Mouse (Mus musculus) frontal cortex, postnatal 25 days (tissue): Measurements from ENCODE around the gene Lrrc14b.
A peak's percentile ranks its signal among the peaks of the same experiment; 100 is the strongest.

ENCODE experiments used
- DNase-seq, 2 experiments: peaks; one replicate each; pipeline ENCODE4 v3.0.0; 2022; ENCODE audit warnings: low spot score in 2 of 2

The Lrrc14b gene

DNA sequence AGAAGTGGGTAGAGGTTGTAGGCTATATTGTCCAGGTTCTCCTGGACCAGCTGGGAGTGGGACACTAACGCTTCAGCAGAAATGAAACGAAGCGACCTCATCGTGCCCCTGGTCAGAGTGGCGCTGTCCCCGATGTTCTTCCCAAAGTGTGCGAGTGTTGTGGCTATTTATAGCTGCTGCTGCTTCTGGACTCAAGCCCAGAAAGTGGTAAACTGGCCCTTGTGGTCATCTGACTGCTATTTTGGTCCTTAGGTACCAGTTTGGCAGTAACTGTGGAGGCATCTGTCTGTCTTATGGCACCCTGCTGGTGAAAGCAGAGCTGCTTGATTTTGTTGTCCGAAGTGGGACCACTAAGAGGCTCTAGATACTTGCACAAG, at the start of gene Lrrc14b:
Lrrc14b (minus strand) TSS at position 147 of the 377 bp plus-strand sequence.
- DNase-seq = no peak

DNA sequence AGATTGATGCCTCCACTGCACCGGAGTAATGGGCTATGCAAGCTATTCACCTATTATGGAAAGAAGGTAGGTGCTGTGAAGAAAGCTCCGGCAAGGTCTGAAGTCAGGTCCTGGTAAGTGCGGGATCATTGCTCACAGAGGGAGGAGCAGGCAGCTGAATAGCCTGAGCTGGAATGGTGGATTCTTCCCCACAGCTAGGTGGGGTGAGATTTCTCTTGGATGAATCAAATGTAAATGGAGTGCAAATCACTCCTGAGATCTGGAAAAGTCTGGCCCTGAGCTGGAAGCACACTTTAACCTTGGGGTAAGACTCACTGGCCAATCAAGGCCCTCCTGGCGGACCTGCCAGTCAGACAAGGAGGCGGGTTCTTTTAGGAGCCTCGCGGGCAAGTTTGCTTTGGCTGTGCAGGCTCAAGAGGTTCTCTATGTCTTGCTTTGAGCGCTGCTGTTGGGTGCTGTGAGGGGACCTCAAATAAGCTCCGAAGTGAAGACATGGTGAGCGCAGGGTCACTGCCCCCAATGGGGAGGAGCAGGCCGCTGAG, 35.6 kb upstream of the Lrrc14b start, which contains the start of gene Ftl1-ps1:
Ftl1-ps1 (plus strand) TSS at position 397 of the 542 bp plus-strand sequence.
- no peak for DNase-seq

DNA sequence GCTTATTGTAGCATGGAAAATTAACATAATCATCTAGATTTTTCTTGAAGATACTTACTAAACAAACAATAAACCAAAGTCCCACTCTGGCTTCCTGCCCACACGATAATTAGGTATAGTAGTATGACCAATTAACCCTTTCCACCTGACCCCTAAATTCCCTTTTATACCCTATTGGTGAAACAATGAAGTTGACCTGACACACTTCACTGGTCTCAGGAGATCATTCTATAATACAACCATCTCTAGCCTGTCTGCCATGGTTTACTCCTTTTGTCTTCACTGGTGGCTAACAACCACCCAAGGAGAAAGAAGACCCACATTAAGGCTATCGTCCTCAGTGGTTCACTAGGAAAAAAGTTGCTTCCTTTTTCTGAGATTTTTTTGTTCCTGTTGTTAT, 27.4 kb upstream of the Lrrc14b start:
- no peak for DNase-seq

DNA sequence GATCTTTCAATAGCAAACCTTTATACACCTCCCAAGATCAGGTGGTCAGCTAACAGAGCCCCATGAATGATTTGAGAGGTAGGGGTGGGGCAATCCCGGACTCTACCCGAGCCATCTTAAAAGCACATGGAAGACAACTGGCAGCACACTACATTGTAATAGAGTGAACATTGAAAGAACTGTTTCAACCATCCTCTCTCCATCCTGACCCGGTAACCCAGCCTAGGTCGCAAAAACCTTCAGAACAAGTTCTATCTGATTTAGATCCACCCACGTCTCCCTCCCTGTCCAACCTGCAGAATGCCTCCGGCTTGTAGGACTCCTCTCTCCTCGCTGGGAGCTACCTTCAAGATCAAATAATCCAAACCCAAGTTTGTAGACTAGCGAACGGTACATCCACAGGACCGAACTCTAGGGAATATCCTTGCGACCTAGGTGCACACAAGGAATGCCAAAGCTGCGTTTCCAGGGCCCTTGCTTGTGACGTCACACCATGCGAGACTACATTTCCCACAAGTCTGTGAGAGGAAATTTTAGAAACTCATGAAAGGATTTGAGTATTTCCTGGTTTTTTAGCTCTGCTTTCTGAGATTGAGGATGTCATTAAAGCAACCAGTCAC, 26.7 kb upstream of the Lrrc14b start, which contains the start of gene Zfp72:
Zfp72 (minus strand) TSS at position 466 of the 620 bp plus-strand sequence.
- peak; percentile 59 to 68 for DNase-seq

DNA sequence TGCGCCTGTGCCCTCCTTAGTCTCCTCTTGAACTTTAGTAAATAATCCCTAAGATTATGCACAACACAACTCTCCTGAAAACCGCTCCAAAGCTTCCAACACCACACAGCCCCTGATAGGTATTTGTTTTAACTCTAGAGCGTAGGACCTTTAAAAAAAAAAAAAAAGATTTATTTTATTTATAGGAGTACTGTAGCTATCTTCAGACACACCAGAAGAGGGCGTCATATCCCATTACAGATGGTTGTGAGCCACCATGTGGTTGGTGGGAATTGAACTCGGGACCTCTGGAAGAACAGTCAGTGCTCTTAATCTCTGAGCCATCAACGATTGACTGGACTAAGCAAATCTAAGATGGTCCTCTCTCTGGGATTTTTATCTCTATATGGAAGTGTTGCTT, 25.9 kb upstream of the Lrrc14b start:
- no peak for DNase-seq

DNA sequence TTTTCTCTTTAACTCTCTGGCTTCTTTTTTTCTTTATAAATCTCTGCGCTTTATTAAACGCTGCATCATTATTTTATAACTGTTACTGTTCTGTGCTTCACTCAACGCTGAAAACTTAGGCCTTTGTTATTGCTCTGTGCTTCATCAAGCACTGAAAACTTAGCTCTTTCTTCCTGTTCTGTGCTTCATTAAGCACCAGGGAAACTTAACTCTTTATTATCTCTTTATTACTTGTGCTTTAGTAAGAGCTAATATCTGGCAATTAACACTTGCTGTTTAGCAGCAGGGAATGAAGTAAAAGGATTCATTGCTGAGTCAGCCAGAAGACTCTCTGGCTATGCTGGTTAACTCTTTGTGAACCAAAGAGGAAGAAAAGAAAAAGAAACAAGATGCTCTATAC, 18.5 kb upstream of the Lrrc14b start:
- no peak for DNase-seq

DNA sequence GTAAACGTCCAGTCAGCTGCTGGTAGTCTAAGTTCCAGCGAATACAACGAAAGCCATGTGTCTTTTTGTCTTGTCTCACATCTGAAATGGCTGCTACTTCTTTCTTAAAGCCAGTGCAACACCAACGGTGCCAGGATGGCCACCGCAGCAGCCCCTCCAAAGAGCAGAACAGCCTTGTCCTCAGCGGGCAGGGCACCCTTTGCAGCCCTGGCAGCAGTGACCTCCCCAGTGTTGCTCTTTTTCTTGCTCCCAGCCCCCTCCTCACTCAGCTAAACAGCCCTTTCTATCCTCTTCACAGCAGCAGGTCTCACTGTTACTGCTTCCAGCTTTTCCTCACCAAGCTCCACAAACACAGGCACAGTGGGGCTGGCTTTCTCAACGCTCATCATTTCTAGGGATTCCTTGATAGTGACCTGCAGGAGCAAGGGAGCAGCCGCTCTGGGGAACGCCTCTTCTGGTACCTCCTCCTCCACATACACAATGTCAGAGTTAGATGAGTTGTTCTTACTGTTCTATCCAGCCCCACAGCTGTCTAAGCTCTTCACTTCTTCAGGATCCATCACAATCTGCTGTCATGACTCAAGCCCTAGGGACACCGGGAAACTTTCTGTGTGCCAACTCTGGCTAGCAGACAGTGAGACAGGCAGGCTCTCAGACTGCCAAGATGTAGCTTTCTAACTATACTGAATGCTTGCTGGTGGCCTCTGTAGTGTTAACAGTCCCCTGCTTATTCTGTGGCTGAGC, 17.9 kb upstream of the Lrrc14b start:
- no peak for DNase-seq

DNA sequence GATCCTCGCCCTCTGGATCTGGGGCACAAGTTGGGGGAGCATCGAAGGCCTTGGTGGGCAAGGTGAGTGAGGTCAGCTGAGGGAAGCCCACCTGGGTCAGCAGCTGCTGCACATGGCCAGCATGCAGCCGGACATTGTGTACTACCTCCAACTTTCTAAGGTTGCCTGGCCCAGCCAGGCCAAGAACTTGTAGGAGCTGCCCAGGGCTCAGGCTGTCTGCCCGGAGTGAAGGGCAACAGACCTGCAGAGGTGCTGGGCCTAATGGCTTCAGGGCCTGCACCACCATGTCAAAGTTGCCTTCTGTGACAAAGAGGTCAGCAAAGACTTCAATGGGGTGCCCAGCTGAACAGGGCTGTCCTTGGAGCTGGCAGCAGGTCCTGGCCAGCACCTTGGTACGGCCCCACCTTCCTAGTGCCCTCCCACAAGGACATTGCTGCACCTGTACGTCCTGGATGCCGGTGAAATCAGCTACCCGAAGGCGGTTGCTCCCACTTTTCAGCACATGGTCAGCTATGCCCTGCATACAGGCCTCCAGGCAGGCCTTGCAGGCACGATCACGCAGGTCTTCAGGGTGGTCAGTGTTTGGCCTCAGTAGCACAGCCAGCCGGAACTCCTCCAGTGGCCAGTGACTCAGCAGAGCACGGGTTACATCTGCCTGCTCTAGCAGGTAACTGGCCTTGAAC, 488 bp downstream of the Lrrc14b start:
- no peak for DNase-seq

DNA sequence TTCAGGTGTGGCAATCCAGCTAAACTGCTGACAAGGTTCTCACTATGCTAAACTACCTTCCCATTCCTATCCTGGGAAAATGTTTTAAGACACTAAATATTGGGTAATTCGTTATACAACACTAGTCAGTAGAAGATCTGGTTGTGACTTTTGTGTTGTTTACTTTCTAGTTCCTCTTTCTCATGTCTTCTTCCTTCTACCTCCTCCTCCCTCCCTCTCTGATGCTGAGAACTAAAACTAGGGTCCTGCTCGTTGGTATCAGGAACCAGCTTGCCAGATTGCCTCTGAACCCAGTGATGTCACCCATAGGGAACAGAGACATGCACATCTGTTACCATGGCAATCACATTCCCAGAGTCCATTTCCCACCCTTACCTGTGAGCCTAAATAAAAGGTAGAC, 1.6 kb downstream of the Lrrc14b start:
- DNase-seq = no peak

DNA sequence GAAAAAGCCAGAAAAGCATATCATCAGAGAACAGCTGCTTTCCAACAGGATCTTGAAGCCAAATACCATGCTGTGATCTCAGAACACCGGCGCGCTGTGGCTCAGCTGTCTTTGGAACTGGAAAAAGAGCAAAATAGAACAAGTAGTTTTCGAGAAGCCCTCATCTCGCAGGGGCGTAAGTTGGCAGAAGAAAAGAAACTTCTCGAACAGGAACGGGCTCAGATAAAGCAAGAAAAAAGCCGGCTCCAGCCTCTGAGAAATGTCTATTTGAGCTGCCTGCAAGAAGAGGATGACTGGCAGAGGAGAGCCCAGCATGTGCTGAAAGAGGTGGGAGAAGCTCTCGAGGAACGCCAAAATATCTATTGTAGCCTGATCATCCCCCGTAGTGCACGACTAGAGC, 7.3 kb downstream of the Lrrc14b start:
- no peak for DNase-seq

DNA sequence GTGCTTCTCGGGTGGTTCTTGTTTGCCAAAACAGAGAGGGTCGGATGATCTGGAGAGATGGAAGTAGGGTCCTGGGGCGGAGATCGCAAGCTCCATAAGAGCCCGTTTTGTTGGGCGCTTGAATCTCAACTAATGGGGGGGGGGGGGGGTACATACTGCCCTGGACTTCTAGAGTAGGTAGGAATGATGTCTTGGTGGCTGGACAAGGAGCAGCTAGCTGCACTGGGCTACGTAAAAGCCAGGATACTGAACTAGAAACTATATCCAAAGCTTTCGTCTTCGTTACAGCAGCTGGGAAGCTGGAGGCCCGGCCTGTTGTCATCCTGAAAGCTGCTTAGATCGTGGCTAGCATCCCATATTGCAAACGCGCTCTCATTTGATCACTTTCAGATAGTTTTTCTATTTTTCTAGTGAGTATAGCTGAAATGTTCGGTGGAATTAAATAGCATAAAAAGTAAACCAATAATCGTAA, 13.3 kb downstream of the Lrrc14b start:
- DNase-seq = no peak

DNA sequence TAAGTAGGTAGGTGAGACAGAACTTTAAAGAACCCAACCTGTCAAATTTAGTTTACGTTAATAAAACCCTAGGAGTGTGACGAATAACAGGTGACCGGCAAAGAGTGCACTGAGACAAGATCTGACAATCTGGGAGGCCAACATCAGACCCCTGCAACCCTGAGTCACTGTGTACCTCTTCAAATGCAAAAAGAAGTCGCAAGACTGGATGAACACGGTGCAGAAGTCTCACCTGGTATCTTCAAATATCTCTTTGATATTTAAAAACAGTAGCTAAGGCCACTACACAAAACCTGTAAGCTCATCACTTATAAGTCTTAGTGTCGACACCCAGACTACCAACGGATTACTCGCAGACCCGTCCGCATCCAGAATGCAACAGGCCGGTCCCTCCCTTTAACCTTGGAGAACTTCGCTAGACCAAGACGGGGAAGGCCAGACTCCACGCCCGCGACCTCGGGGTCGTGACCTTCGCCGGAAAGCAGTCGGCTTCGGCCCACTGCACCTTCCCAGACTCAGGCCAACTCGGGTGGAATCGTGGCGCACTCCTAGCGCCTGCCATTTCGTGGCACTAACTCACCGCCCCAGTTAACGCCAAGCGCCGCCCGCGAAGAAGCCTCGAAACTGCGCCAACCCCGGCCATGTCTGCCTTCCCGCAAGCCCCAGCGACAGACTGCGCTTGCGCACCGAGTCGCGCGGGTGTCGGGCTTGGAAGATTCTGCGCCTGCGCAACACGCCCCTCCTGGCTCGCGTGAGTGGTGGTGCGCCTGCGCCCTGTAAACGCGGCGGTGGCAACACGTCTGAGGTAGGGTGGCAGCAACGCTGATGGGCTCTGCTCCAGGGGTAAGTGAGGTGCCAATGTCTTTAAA, 14.0 kb downstream of the Lrrc14b start, which contains the start of the genes Sdha and Ccdc127:
Sdha (minus strand) TSS at position 715 of the 869 bp plus-strand sequence.
Ccdc127 (plus strand) TSS at position 744 of the 869 bp plus-strand sequence.
- DNase-seq = peak; percentile 93 to 96

DNA sequence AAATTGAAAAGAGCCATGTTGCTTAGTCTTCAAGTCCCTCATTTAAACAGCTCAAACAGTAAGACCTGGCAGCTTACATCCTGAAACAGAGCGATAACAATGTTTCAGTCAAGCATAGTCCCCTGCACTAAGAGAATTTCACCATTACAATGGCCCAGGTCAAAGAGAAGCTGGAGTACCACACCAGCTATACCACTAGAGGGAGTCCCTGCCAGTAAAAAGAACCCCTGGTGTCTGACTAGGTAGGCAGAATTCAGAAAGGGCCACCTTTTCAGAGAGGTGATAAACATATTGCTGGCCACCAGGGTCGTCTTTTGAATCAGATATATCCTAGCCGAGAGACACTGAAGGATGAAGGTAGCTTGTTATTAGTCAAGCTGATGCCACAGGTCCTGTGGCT, 22.8 kb downstream of the Lrrc14b start:
- DNase-seq = no peak

DNA sequence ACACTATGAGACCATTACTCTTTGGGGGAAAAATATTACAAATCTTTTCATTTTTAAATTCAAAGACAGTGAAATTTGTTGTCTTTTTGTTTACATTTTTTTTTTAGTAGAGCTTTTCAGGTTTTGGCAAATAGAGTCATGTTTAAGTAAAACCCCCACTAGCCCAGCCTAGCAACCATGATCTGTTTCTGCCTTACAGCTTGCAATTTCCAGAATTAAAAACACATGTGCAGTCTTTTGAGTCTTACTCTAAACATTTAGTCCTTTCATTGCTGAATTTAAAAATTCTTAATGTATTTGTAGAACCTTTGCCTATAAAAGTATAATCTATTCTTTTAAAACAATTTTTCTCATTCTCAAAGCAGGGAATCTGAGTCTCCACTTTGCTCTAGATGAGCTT, 34.5 kb downstream of the Lrrc14b start:
- no peak for DNase-seq

DNA sequence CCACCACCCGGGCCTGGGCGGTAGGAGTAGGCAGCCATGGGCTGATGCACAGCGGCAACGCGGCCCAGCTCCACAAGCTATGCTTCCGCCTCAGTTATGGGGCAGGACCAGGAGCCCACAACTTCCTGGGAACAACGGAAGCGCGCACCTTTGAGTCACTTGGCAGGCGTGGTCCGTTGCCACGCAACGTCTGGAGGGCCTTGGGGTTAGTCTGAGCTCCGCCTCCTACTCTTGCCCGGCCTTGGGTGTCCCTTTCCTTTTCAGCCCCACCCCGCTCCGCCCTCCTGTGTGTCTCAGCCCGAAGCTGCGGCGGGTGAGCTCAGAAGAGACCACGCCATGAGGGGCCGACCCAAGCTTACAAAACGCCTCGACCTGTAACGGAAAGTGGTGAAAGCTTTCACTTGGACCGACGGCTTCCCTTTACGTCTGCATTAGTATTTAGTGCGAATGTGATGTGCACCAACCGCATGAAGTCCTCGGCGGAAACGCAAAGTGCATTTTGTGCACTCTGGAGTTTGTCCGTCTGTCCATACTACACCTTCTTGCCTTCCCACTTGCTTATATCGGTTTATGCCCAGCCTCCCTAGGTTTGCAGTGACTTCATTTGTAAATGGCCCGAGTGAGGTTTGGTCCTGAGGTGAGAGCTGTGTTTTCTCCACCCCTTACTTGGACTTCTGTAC, 46.5 kb downstream of the Lrrc14b start, which contains the start of gene Pdcd6:
Pdcd6 (minus strand) TSS at position 411 of the 680 bp plus-strand sequence.
- DNase-seq = peak; percentile 66 to 81

DNA sequence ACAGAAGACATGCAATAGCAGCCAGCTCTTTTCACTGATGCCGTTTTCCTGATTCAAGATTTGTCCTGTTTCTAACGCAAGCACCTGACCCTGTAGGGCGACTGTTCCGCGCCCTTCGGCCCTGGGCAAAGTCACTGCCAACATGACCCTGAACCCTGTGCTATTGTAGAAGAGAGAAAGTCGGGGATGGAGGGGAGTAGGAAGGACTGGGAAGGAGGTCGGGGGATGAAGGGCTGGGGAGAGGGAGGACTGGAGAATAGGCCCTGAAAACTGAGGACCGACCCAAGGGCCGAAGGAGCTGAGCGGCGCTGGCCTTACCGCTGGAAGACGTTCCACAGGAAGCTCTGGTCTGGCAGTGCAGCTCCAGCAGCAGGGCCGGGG, 47.0 kb downstream of the Lrrc14b start:
- no peak for DNase-seq

DNA sequence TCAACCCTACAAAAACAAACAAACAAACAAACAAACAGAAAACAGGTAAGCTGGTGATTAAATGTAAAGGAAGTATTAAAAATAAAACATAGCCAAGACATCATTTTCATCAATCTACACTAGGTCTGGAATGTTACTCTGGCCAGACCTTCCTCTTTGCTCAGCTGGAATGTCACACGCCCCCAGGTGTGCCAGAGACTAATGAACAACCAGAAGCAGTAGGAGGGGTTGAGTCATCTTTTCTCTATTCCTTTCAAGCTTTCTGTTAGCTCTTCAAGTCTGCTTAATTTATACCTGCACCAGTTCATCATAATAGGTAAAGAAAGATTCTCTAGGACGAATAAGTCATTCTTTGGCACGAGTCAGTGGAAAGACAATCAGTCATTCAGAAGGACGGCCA, 47.4 kb downstream of the Lrrc14b start:
- no peak for DNase-seq

DNA sequence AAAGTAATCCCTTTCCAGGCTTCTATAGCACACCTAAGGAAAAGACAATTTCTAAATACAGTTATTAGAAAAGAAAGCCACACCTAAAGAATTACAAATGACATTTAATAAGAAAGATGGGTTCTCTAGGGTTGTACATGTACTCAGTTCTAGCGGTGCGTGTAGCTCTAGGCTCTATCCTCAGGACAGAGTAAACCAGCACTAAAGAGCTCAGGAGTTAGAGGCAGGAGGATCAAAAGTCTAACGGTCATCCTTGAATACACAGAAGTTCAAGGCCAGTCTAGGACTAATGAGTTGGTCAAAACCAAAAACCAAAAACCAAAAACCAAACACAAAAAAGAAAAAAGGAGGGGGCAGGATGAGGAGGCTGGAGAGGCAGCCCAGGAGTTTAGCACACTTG, 49.2 kb downstream of the Lrrc14b start:
- DNase-seq = no peak
